Mouse (Mus musculus) limb, embryonic 15.5 days (tissue): ENCODE measurements around the gene Gm10320. TPM values are rescaled to one million over a fixed set of nuclear protein-coding genes. Genes with fewer than 3 reads are reported as not detected.

Experiments used
- ATAC-seq: fragments of 200-750 bp; cut with Nextera tagmentation; 2 replicates; pipeline ENCODE4 v1.8.0; 2017; ENCODE audit warnings: low read depth, moderate TSS enrichment; ENCODE audit not compliant: insufficient number of reproducible peaks, low FRiP score, low TSS enrichment
- H3K27ac ChIP-seq: fragments of 300-500 bp; sonication (generic); 2 replicates; pipeline ENCODE4 v1.5.1; 2015; ENCODE audit warnings: moderate library complexity, mild to moderate bottlenecking, inconsistent platforms
- H3K27me3 ChIP-seq: fragments of 300-500 bp; sonication (generic); 2 replicates; pipeline ENCODE4 v1.6.1; 2015; ENCODE audit warnings: inconsistent platforms
- H3K36me3 ChIP-seq: fragments of 300-500 bp; sonication (generic); 2 replicates; pipeline ENCODE4 v1.6.1; 2015; ENCODE audit warnings: inconsistent platforms
- H3K4me1 ChIP-seq: fragments of 300-500 bp; sonication (generic); 2 replicates; pipeline ENCODE4 v1.6.1; 2015; ENCODE audit warnings: inconsistent platforms
- H3K4me2 ChIP-seq: fragments of 300-500 bp; sonication (generic); 2 replicates; pipeline ENCODE4 v1.6.1; 2015; ENCODE audit warnings: mild to moderate bottlenecking, inconsistent platforms
- H3K4me3 ChIP-seq: fragments of 300-500 bp; sonication (generic); 2 replicates; pipeline ENCODE4 v1.5.1; 2015; ENCODE audit warnings: mild to moderate bottlenecking, inconsistent platforms
- H3K9ac ChIP-seq: fragments of 300-500 bp; sonication (generic); 2 replicates; pipeline ENCODE4 v1.6.1; 2015; ENCODE audit warnings: inconsistent platforms
- H3K9me3 ChIP-seq: fragments of 300-500 bp; sonication (generic); 2 replicates; pipeline ENCODE4 v1.6.1; 2016; ENCODE audit warnings: inconsistent platforms
- WGBS: fragments of 180-500 bp; shearing (Covaris S2); methylation state at CpG from one replicate; pipeline ENCODE4 v1.1.7; 2015; 5-methylcytosine and 5-hydroxymethylcytosine counted together
- polyA plus RNA-seq: library from polyadenylated mRNA; unstranded; fragments of >200 nt; fragmentation: Nextera tagmentation; extraction: Ambion mirVana; gene quantifications from 2 replicates; pipeline ENCODE4 v1.2.1, GENCODE M21; 2015

Gene Gm10320
- polyA plus RNA-seq, result 1.1 and 1.3 TPM in 2 replicates

GRCm38 (mm10) chr13:98491909-98492308, at the start of gene Gm10320:
Gm10320 (minus strand) TSS chr13:98492001.
- Histone ChIP-seq H3K4me3 (no peak within 1 kb of the TSS), H3K9ac (no peak within 1 kb of the TSS), H3K27ac (no peak within 1 kb of the TSS), H3K27me3 (peaks cover 3% of the 10 kb centered on the region; the same call in 1 of the 2 replicates), H3K4me1 (peaks cover 4% of the 10 kb centered on the region), H3K9me3 (no peaks in the 10 kb centered on the region), H3K4me2 (no peak within 1 kb of the TSS), H3K36me3 (no peaks in the 10 kb centered on the region)
- no peak for ATAC-seq
- 75% methylated on average over 3 of the region's 3 CpGs for WGBS

GRCm38 (mm10) chr13:98541601-98542000, 49.8 kb upstream of the Gm10320 start:
- Histone ChIP-seq H3K4me2 (no peak overlapping the region), H3K4me3 (no peak overlapping the region), H3K36me3 (no peaks in the 10 kb centered on the region), H3K4me1 (peaks cover 14% of the 10 kb centered on the region), H3K9me3 (no peaks in the 10 kb centered on the region), H3K27ac (no peak overlapping the region), H3K9ac (no peak overlapping the region), H3K27me3 (peaks cover 2% of the 10 kb centered on the region; the same call in 1 of the 2 replicates)
- 74% methylated on average over 2 of the region's 2 CpGs for WGBS
- no peak for ATAC-seq

GRCm38 (mm10) chr13:98540206-98540605, 48.4 kb upstream of the Gm10320 start:
- Histone ChIP-seq H3K9ac (no peak overlapping the region), H3K27ac (no peak overlapping the region), H3K9me3 (no peaks in the 10 kb centered on the region), H3K36me3 (no peaks in the 10 kb centered on the region), H3K27me3 (peaks cover 6% of the 10 kb centered on the region; the same call in 1 of the 2 replicates), H3K4me2 (no peak overlapping the region), H3K4me3 (no peak overlapping the region), H3K4me1 (peaks cover 5% of the 10 kb centered on the region; the same call in 1 of the 2 replicates)
- WGBS, result 82% methylated on average over 3 of the region's 3 CpGs
- no peak for ATAC-seq

DNA sequence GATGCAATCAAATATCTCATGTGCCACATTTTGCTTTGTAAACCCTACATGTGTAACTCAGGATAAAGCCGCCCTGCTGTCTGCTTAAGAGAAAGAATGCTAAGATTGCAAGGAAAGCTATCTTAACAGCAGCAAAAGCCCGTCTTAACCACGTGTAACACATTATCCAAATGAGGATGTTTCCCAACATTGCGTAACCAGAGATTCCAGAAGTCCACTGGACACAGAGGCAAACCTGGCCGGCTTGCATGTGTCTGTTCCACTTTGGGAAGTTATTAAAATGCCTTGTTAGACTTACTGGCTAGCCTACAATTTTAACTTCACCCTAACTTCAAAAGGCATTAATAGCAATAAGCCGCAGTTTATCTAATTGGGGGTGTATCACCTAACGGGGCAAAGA, 47.5 kb upstream of the Gm10320 start:
- Histone ChIP-seq H3K4me2 (no peak overlapping the region), H3K4me3 (no peak overlapping the region), H3K9ac (no peak overlapping the region), H3K9me3 (no peaks in the 10 kb centered on the region), H3K27ac (no peak overlapping the region), H3K4me1 (peaks cover 11% of the 10 kb centered on the region), H3K27me3 (peaks cover 6% of the 10 kb centered on the region; the same call in 1 of the 2 replicates), H3K36me3 (no peaks in the 10 kb centered on the region)
- 39% methylated on average over 7 of the region's 7 CpGs for WGBS
- no peak for ATAC-seq

DNA sequence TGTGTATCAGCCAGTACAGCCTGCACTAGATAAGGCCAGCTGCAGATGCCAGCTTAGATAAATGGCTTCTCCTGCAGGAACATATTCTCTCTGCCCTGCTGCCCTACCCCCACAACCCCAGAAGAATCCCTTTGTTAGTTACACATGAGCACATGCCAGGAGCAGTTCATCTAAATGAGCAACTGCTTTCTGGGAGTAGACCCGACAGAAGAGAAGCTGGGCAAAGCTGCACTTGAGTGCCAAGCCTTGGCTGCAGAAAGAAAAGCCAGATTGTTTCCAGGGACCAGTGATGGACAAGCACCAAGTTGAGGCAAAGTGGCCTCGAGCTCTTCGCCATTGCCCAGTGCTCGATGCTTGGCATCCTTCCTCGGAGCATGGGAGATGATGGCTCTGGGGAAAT, 46.8 kb upstream of the Gm10320 start:
- 72% methylated on average over 5 of the region's 5 CpGs for WGBS
- Histone ChIP-seq H3K9me3 (no peaks in the 10 kb centered on the region), H3K4me1 (peaks cover 17% of the 10 kb centered on the region), H3K4me2 (no peak overlapping the region), H3K4me3 (no peak overlapping the region), H3K9ac (no peak overlapping the region), H3K36me3 (no peaks in the 10 kb centered on the region), H3K27me3 (peaks cover 6% of the 10 kb centered on the region; the same call in 1 of the 2 replicates), H3K27ac (no peak overlapping the region)
- no peak for ATAC-seq

DNA sequence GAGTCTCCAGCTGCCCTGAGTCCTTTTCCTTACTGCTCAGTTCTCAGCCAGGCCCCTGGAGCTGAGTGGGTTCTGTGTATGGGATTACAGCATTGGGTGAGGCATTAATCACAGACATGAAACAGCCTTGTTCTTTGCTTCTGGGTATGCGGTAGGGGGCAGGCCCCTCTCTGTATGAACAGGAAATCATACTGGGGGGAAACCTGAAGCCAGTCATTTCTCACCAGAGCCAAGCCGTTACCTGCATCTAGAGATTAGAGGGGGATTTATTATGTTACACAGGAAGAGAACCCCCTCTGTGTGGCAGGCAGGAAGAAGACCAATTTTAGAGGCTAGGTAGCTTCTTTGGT, 43.1 kb upstream of the Gm10320 start:
- H3K4me3 ChIP-seq, result no peak overlapping the region
- peaks cover 25% of the 10 kb centered on the region for H3K4me1 ChIP-seq
- no peak overlapping the region for H3K9ac ChIP-seq
- no peak; the same call in 1 of the 2 replicates for ATAC-seq
- H3K4me2 ChIP-seq, result peak overlapping the region; percentile 37; the same call in 1 of the 2 replicates
- H3K36me3 ChIP-seq, result no peaks in the 10 kb centered on the region
- H3K27ac ChIP-seq, result no peak overlapping the region
- 0 out of 2 replicates have a peak, but pooled peaks cover 6% of the 10 kb centered on the region for H3K9me3 ChIP-seq
- H3K27me3 ChIP-seq, result peaks cover 11% of the 10 kb centered on the region
- 19% methylated on average over 2 of the region's 2 CpGs for WGBS

GRCm38 (mm10) chr13:98534190-98534912, 42.5 kb upstream of the Gm10320 start:
- no peaks in the 10 kb centered on the region for H3K36me3 ChIP-seq
- peak overlapping the region; percentile 11 for H3K4me3 ChIP-seq
- WGBS, result 14% methylated on average over 18 of the region's 18 CpGs
- H3K9ac ChIP-seq, result no peak overlapping the region
- 0 out of 2 replicates have a peak overlapping the region, but pooled peaks have one; percentile 3 for H3K27ac ChIP-seq
- H3K4me2 ChIP-seq, result peak overlapping the region; percentile 37
- H3K4me1 ChIP-seq, result peaks cover 25% of the 10 kb centered on the region
- 0 out of 2 replicates have a peak, but pooled peaks have one; percentile 49 for ATAC-seq
- peaks cover 11% of the 10 kb centered on the region for H3K27me3 ChIP-seq
- 0 out of 2 replicates have a peak, but pooled peaks cover 6% of the 10 kb centered on the region for H3K9me3 ChIP-seq

DNA sequence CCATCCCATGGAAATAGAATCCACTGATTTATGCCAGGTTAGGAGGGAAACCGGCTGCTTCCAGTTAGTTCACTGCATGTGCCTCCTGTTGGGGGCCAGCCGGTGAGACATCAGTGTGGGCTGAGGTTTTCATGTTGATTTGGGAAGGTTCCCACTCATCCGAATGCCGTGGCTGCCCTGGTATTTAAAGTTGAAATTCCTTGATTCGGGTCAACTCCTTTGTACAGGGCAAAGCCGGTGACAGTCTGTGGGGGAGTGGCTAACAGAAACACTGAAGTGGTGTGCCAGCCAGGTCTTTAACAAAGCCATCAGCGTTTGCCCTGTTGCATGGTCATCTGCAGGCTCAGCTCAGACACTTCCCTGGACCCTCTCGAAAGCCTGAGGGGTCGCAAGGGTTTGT, 41.6 kb upstream of the Gm10320 start:
- 0 out of 2 replicates have a peak overlapping the region, but pooled peaks have one; percentile 14 for H3K4me2 ChIP-seq
- 14% methylated on average over 9 of the region's 9 CpGs for WGBS

GRCm38 (mm10) chr13:98532699-98533375, 41.0 kb upstream of the Gm10320 start:
- Histone ChIP-seq H3K4me3 (no peak overlapping the region), H3K4me1 (peaks cover 25% of the 10 kb centered on the region), H3K27ac (no peak overlapping the region), H3K9ac (no peak overlapping the region), H3K4me2 (no peak overlapping the region), H3K27me3 (peaks cover 11% of the 10 kb centered on the region), H3K36me3 (no peaks in the 10 kb centered on the region), H3K9me3 (0 out of 2 replicates have a peak, but pooled peaks cover 6% of the 10 kb centered on the region)
- WGBS, result 51% methylated on average over 12 of the region's 12 CpGs
- no peak for ATAC-seq

More for the DNA sequence above, 41.6 kb upstream of the Gm10320 start:
- 0 out of 2 replicates have a peak, but pooled peaks have one; percentile 45 for ATAC-seq
- H3K9me3 ChIP-seq, result 0 out of 2 replicates have a peak, but pooled peaks cover 6% of the 10 kb centered on the region
- no peak overlapping the region for H3K9ac ChIP-seq
- peaks cover 11% of the 10 kb centered on the region for H3K27me3 ChIP-seq
- H3K27ac ChIP-seq, result no peak overlapping the region
- H3K4me3 ChIP-seq, result no peak overlapping the region
- H3K4me1 ChIP-seq, result peaks cover 25% of the 10 kb centered on the region
- no peaks in the 10 kb centered on the region for H3K36me3 ChIP-seq

GRCm38 (mm10) chr13:98531976-98532375, 40.2 kb upstream of the Gm10320 start:
- Histone ChIP-seq H3K36me3 (no peaks in the 10 kb centered on the region), H3K4me2 (no peak overlapping the region), H3K4me1 (peaks cover 25% of the 10 kb centered on the region), H3K4me3 (no peak overlapping the region), H3K9me3 (0 out of 2 replicates have a peak, but pooled peaks cover 6% of the 10 kb centered on the region), H3K27ac (no peak overlapping the region), H3K9ac (no peak overlapping the region), H3K27me3 (peaks cover 11% of the 10 kb centered on the region)
- WGBS, result 82% methylated on average over 9 of the region's 9 CpGs
- no peak for ATAC-seq

DNA sequence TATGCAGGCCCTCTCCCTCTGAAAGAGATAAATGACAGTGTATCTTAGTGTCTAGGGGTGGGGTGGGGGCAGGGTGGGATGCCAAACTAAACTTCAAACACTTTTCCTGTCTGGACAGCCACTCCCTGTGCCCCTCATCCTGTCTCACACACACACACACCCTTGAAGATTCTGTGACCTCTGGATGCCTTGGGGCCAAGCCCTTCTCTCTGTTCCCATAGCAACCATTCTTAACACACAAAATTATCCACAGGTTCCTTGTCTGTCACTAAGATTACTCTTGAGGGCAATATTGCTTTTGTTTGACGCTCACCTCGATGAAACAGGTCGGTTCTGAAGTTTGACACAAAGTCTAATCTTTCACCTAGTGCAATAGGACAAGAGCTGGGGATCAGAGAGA, 39.5 kb upstream of the Gm10320 start:
- no peak overlapping the region for H3K4me3 ChIP-seq
- no peak for ATAC-seq
- 0 out of 2 replicates have a peak, but pooled peaks cover 6% of the 10 kb centered on the region for H3K9me3 ChIP-seq
- peaks cover 25% of the 10 kb centered on the region for H3K4me1 ChIP-seq
- H3K4me2 ChIP-seq, result no peak overlapping the region
- H3K9ac ChIP-seq, result no peak overlapping the region
- no peaks in the 10 kb centered on the region for H3K36me3 ChIP-seq
- H3K27me3 ChIP-seq, result peaks cover 8% of the 10 kb centered on the region; the same call in 1 of the 2 replicates
- no peak overlapping the region for H3K27ac ChIP-seq
- 48% methylated on average over 3 of the region's 3 CpGs for whole genome bisulfite sequencing
